Mouse (Mus musculus): ENCODE data around the gene Pdxk. TPM values are rescaled to one million over a fixed set of nuclear protein-coding genes. Genes with fewer than 3 reads are reported as not detected.

The Pdxk gene
- polyA plus RNA-seq, 1 experiment from 2014 or later: 11.8 TPM

- Histone ChIP-seq H3K9me3 (no peaks in the 10 kb centered on the region), H3K27ac (no peak overlapping the region), H3K4me2 (no peak overlapping the region), H3K9ac (no peak overlapping the region), H3K4me1 (0 out of 2 replicates have a peak, but pooled peaks cover 2% of the 10 kb centered on the region), H3K36me3 (no peaks in the 10 kb centered on the region), H3K4me3 (replicated peaks) (no peak overlapping the region), H3K27me3 (replicated peaks) (peaks cover 18% of the 10 kb centered on the region)
- 2% methylated on average over 18 of the region's 18 CpGs for WGBS
- ATAC-seq (ENCODE audit: insufficient read depth, low FRiP score, low read depth): peak; percentile 37; the same call in 1 of the 2 replicates
Observed at GRCm38 (mm10) chr10:78392072-78392471, 72.7 kb downstream of the Pdxk start.

DNA sequence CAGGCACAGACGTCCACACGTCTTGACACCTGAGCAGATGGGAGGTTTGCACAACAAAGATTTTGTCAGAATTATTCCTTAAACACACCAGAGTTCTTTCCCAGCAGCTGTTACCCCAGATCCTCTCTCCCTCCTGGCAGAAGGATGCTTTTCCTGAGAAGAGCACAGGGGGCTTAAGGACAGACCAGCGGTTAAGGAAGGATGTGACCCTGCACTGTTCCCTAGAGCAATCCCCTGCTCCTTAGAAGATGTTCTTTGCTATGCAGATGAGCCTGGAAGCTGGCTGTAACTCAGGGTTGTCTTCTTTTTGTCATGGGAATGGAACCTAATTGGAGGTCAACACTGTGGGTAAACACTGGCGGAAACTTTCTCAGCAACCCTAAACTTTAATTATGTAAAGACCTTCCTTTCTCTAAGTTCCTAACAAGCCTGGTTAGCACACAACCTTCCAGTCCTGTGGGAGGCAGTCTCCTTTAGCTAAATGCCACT, 73.7 kb downstream of the Pdxk start:
- Histone ChIP-seq H3K4me2 (no peak overlapping the region), H3K9ac (no peak overlapping the region), H3K27ac (no peak overlapping the region), H3K9me3 (no peaks in the 10 kb centered on the region), H3K4me3 (replicated peaks) (no peak overlapping the region), H3K36me3 (no peaks in the 10 kb centered on the region), H3K27me3 (replicated peaks) (peaks cover 18% of the 10 kb centered on the region), H3K4me1 (no peaks in the 10 kb centered on the region)
- 24% methylated on average over 4 of the region's 4 CpGs for WGBS
- no peak for ATAC-seq (ENCODE audit: insufficient read depth, low FRiP score, low read depth)

DNA sequence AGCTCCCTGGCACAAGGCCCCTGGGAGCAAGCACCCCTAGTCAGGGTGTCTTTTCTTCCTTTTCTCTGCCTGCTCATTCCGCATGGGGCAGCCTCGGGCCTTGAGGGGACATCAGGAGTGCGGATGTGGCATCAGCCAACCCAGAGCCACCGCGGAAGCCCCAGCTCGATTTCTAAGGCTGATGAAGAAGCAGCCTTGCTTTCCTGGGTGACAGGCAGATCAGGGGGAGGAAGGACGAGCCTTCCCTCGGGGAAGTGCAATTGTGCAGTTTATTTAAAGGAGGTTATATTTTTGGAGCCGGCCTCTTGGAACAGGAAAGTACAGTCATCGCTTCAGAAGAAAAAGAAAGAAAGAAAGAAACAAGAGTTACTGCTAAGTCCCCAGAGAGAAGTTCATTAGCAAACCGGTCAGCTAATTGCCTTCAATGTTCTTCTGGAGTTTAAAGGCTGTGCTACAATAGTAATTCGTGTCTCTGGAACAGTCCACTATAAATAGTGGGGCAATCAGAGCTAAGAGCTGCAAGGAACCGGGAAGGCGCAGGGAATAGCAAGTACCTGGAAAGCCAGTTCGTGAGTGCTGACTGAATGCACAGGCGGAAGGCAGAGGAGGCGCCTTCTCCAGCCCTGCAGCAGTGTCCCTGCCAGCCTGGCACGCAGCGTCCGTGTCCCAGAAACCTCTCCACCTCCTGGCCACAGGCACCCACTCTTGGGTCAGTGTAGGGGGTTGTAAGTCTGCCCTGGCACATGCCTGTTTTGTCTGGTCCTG, 76.4 kb downstream of the Pdxk start:
- WGBS: 68% methylated on average over 20 of the region's 20 CpGs
- Histone ChIP-seq H3K9me3 (no peaks in the 10 kb centered on the region), H3K36me3 (no peaks in the 10 kb centered on the region), H3K27me3 (replicated peaks) (peaks cover 18% of the 10 kb centered on the region), H3K4me3 (replicated peaks) (no peak overlapping the region), H3K4me1 (no peaks in the 10 kb centered on the region), H3K4me2 (no peak overlapping the region), H3K9ac (no peak overlapping the region), H3K27ac (no peak overlapping the region)
- no peak for ATAC-seq (ENCODE audit: insufficient read depth, low FRiP score, low read depth)

Small RNA genes within 50 kb of the gene (microRNA-seq; reads per million reads assigned to microRNA genes)
- not detected for gene Mir6410
- not detected for gene Mir6907
- not detected for gene Mir6908

Other genes starting within 250 kb of the Pdxk start
- gene Trappc10, start 220.3 kb downstream of the Pdxk start, polyA plus RNA-seq (2015; fragmentation: Nextera tagmentation; extraction: Ambion mirVana): 15.6 and 18.2 TPM in 2 replicates
- gene Agpat3, start 112.5 kb downstream of the Pdxk start, polyA plus RNA-seq (2015; fragmentation: Nextera tagmentation; extraction: Ambion mirVana): 60.7 and 68.0 TPM in 2 replicates
- gene Rrp1, start 51.9 kb downstream of the Pdxk start, polyA plus RNA-seq (2015; fragmentation: Nextera tagmentation; extraction: Ambion mirVana): 289 and 316 TPM in 2 replicates
- 348 and 423 TPM in 2 replicates for gene Cstb, start 39.3 kb downstream of the Pdxk start, polyA plus RNA-seq (2015; fragmentation: Nextera tagmentation; extraction: Ambion mirVana)
- not detected in 2 replicates for gene Olfr1358, start 52.5 kb upstream of the Pdxk start, polyA plus RNA-seq (2015; fragmentation: Nextera tagmentation; extraction: Ambion mirVana)
- 52.8 and 55.7 TPM in 2 replicates for gene Ilvbl, start 109.4 kb upstream of the Pdxk start, polyA plus RNA-seq (2015; fragmentation: Nextera tagmentation; extraction: Ambion mirVana)
- gene Syde1, start 127.0 kb upstream of the Pdxk start, polyA plus RNA-seq (2015; fragmentation: Nextera tagmentation; extraction: Ambion mirVana): 13.1 and 13.2 TPM in 2 replicates
- gene Olfr1357, start 153.1 kb upstream of the Pdxk start, polyA plus RNA-seq (2015; fragmentation: Nextera tagmentation; extraction: Ambion mirVana): not detected in 2 replicates